ENCODE assay signal across 9 mouse cellular contexts in the genomic region with DNA sequence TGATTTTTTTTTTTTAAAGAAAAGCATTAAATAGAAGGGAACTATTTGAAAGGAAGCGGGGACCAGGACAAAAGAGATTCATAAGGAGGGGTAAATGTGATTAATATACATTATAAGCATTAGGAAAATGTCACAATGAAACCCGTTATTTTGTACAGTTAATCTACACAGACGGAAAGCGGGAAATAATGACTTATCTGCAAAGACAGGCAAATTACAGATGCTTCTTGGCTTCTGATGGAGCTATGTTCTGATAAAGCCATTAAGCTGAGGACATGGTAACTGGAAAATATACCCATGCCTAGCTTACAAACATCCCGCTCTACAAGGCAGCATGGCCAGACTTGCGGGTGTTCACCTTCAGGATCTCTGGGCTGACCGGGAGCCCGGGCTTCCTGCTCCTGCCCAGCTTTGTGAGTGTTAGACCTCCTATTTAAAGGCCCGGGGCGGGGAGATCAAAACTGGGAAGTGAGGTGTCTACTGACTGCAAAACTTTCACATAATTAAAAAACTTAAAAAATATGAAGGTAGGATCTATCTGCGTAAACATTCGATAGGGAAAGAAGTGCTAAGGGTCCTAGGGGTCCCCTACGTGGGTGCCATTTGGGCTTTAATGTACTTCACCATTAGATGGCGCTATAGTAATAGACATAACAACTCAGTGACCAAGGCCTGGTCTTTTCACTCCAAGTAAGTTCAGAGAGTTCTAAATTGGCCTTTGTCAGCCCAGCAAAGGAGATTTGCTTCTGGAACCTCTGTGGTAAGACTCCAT. TPM values are rescaled to one million over a fixed set of nuclear protein-coding genes. Genes with fewer than 3 reads are reported as not detected.
DNase-seq lines count a peak whose midpoint lies in the region; ATAC-seq and TF ChIP-seq lines count a peak whose summit lies in the region.
"Had no signal": no experiment of that assay in that cellular context is flagged by ENCODE, and none has a peak within 500 bp of the region (broad histone marks: within the 10 kb centered on the region; RNA-seq: fewer than 3 reads in every experiment).

No protein-coding gene starts in this region.

- no peak for TF ChIP-seq POLR2A in cerebellum, adult 2 months (IDR thresholded peaks at IDR 0.05; ENCODE audit: borderline replicate concordance, insufficient read depth, low read length)

- TF ChIP-seq CTCF in cerebellum, adult 2 months (IDR thresholded peaks at IDR 0.05; ENCODE audit: borderline replicate concordance, insufficient read depth, low read depth, low read length), result peak; percentile 53; the same call in 1 of the 2 replicates

- no peaks in the 10 kb centered on the region for H3K27me3 ChIP-seq in cerebellum, adult 2 months (ENCODE audit: control insufficient read depth, insufficient read depth, low read length)
- H3K27me3 ChIP-seq in kidney, embryonic 14.5 days (ENCODE audit: control insufficient read depth, insufficient read depth, low read length), result no peaks in the 10 kb centered on the region
- no peaks in the 10 kb centered on the region for H3K27me3 ChIP-seq in stomach, embryonic 16.5 days (ENCODE audit: control insufficient read depth, insufficient read depth, low read length)
- H3K27me3 ChIP-seq: megakaryocyte, embryonic 14.5 days had no signal

- H3K4me2 ChIP-seq in kidney, embryonic 14.5 days (replicated peaks; ENCODE audit: low read depth, low read length), result no peak overlapping the region
- H3K4me2 ChIP-seq in stomach, embryonic 16.5 days (ENCODE audit: low read depth, low read length), result 0 out of 2 replicates have a peak overlapping the region, but pooled peaks have one; percentile 24

- no peak overlapping the region for H3K27ac ChIP-seq in cerebellum, adult 2 months (ENCODE audit: insufficient read depth, low read length)
- no peak overlapping the region for H3K27ac ChIP-seq in kidney, embryonic 14.5 days (ENCODE audit: low read depth, low read length)
- no peak overlapping the region for H3K27ac ChIP-seq in stomach, embryonic 16.5 days (ENCODE audit: low read length)

- no peaks in the 10 kb centered on the region for H3K4me1 ChIP-seq in cerebellum, adult 2 months (ENCODE audit: control insufficient read depth, insufficient read depth, low read length)
- no peaks in the 10 kb centered on the region for H3K4me1 ChIP-seq in kidney, embryonic 14.5 days (ENCODE audit: control insufficient read depth, insufficient read depth, low read length)
- H3K4me1 ChIP-seq in stomach, embryonic 16.5 days (ENCODE audit: control insufficient read depth, insufficient read depth, low read length), result 0 out of 2 replicates have a peak, but pooled peaks cover 3% of the 10 kb centered on the region

- H3K4me3 ChIP-seq in cerebellum, adult 2 months (replicated peaks; ENCODE audit: insufficient read depth, low read depth, low read length), result no peak overlapping the region
- no peak overlapping the region for H3K4me3 ChIP-seq in kidney, embryonic 14.5 days (ENCODE audit: low read length)
- H3K4me3 ChIP-seq in stomach, embryonic 16.5 days (replicated peaks; ENCODE audit: low read length), result no peak overlapping the region
- H3K4me3 ChIP-seq: megakaryocyte, embryonic 14.5 days had no signal

- intact Hi-C loops in left cerebral cortex, postnatal 14 days (cut with DNase I), result no loop called here
- intact Hi-C loops in gastrocnemius, postnatal 14 days (cut with DNase I; ENCODE audit: low total_unique reads), result loop anchor here (10.0 kb wide), 1 partner anchor 356 kb away; no protein-coding TSS in a partner anchor

- 52% methylated on average over 14 of the region's 14 CpGs for WGBS in cerebellum, adult 2 months
- 40% methylated on average over 14 of the region's 14 CpGs for WGBS in kidney, embryonic 14.5 days
- WGBS in stomach, embryonic 16.5 days, result 43% methylated on average over 14 of the region's 14 CpGs

- no peaks in the 10 kb centered on the region for H3K36me3 ChIP-seq in kidney, embryonic 14.5 days (ENCODE audit: control insufficient read depth, insufficient read depth, low read length)
- no peaks in the 10 kb centered on the region for H3K36me3 ChIP-seq in stomach, embryonic 16.5 days (ENCODE audit: control insufficient read depth, insufficient read depth, low read length)

- peak; percentile 73 for ATAC-seq in granulocyte monocyte progenitor cell, adult 5-6 weeks (replicated peaks; ENCODE audit: poor library complexity, severe bottlenecking)
- peak; percentile 54; the same call in 1 of the 2 replicates for ATAC-seq in kidney, embryonic 14.5 days (ENCODE audit: low FRiP score, low TSS enrichment)
- ATAC-seq in stomach, embryonic 16.5 days (ENCODE audit: insufficient read depth, low FRiP score), result peak; percentile 69; the same call in 1 of the 2 replicates

- peak; percentile 44 to 50 for DNase-seq in left cerebral cortex, postnatal 14 days (ENCODE audit: low spot score in 2 of 2)
- no peak for DNase-seq in left cerebral cortex, adult 18-20 months (ENCODE audit: low spot score in 2 of 2)
- DNase-seq in cerebellum, adult 2 months, result peak in 1 of 2 experiments; percentile 48
- DNase-seq in lung, postnatal 10 days, result peak; percentile 65
- no peak for DNase-seq in gastrocnemius, postnatal 14 days

- no peak overlapping the region for H3K9ac ChIP-seq in kidney, embryonic 14.5 days (ENCODE audit: low read depth, low read length)
- no peak overlapping the region for H3K9ac ChIP-seq in stomach, embryonic 16.5 days (ENCODE audit: low read length)

- H3K9me3 ChIP-seq in kidney, embryonic 14.5 days (ENCODE audit: control insufficient read depth, low read length), result no peaks in the 10 kb centered on the region
- no peaks in the 10 kb centered on the region for H3K9me3 ChIP-seq in stomach, embryonic 16.5 days (replicated peaks; ENCODE audit: control insufficient read depth, low read length)
- H3K9me3 ChIP-seq: megakaryocyte, embryonic 14.5 days had no signal

RNA-seq across cellular contexts. Expression of gene Ahctf1, which starts 55.5 kb away (rescaled TPM):
- total RNA-seq in left cerebral cortex, postnatal 14 days (2021), result 10 to 100 TPM; 24.6 to 28.4 TPM
- 10 to 100 TPM; 35.8 to 37.2 TPM for total RNA-seq in left cerebral cortex, adult 18-20 months (2021)
- polyA plus RNA-seq in cerebellum, adult 2 months (2012; rRNA removed), result 31.9 and 34.4 TPM in 2 replicates
- 38.1 and 38.4 TPM in 2 replicates for total RNA-seq in granulocyte monocyte progenitor cell, adult 5-6 weeks (2014; fragmentation: Nextera tagmentation)
- 53.8 and 63.9 TPM in 2 replicates for total RNA-seq in granulocyte monocyte progenitor cell, adult 5-6 weeks (2017)
- polyA plus RNA-seq in kidney, embryonic 14.5 days (2014; fragmentation: Nextera tagmentation; extraction: Ambion mirVana), result 35.1 and 41.3 TPM in 2 replicates
- 18.1 and 19.0 TPM in 2 replicates for polyA plus RNA-seq in stomach, embryonic 16.5 days (2015; fragmentation: Nextera tagmentation; extraction: Ambion mirVana)
- 10 to 100 TPM; 14.8 to 17.8 TPM for total RNA-seq in gastrocnemius, postnatal 14 days (2021)

RNA-seq across cellular contexts. Expression of gene Gm10518, which starts 55.8 kb away (rescaled TPM):
- total RNA-seq in left cerebral cortex, postnatal 14 days (2021), result not detected
- under 1 TPM in 1 of 2 experiments, not detected in 1; 0.26 TPM for total RNA-seq in left cerebral cortex, adult 18-20 months (2021)
- polyA plus RNA-seq in cerebellum, adult 2 months (2012; rRNA removed), result not detected in 2 replicates
- total RNA-seq in granulocyte monocyte progenitor cell, adult 5-6 weeks (2014; fragmentation: Nextera tagmentation), result 0.83 TPM in 1 of 2 replicates, not detected in the other
- total RNA-seq in granulocyte monocyte progenitor cell, adult 5-6 weeks (2017), result 0.30 TPM in 1 of 2 replicates, not detected in the other
- 0.43 TPM in 1 of 2 replicates, not detected in the other for polyA plus RNA-seq in kidney, embryonic 14.5 days (2014; fragmentation: Nextera tagmentation; extraction: Ambion mirVana)
- not detected in 2 replicates for polyA plus RNA-seq in stomach, embryonic 16.5 days (2015; fragmentation: Nextera tagmentation; extraction: Ambion mirVana)
- total RNA-seq in gastrocnemius, postnatal 14 days (2021), result not detected

Comparison
In these comparisons a context has a peak if more than half of its experiments do, and no peak if none do; other contexts are left out.
1. DNase-seq: peak in left cerebral cortex, postnatal 14 days (2 of 2) and lung, postnatal 10 days (single experiment); none in left cerebral cortex, adult 18-20 months (0 of 2) and gastrocnemius, postnatal 14 days (single experiment).
2. Peak in every context shown above with its lines, with median percentiles within 50 percentile points of each other: ATAC-seq.